Mouse (Mus musculus) MEL (cell line): Measurements from ENCODE around the gene Gm14443.
"Not testable (repeated sequence)": the region's sequence is repeated elsewhere in the genome, so short reads cannot be mapped to it uniquely, and the experiment has no call there.

Experiments
- CTCF ChIP-seq, 3 experiments: IDR thresholded peaks in 2 of 3; conservative IDR thresholded peaks in 1 of 3; 2 replicates each; pipeline ENCODE4 v1.5.1; 2011 to 2012; ENCODE audit warnings: low read length in 3 of 3, low read depth in 2 of 3, mild to moderate bottlenecking in 2 of 3, improper control_type of control experiment in 1 of 3, inconsistent platforms in 1 of 3, mixed read lengths in 1 of 3, moderate library complexity in 1 of 3; ENCODE audit not compliant: control insufficient read depth in 1 of 3, insufficient read depth in 1 of 3, poor library complexity in 1 of 3, severe bottlenecking in 1 of 3
- MXI1 ChIP-seq: IDR thresholded peaks from 2 replicates; pipeline ENCODE4 v1.6.1; 2011; ENCODE audit warnings: mild to moderate bottlenecking, low read depth, low read length, improper control_type of control experiment
- POLR2A ChIP-seq, 2 experiments: IDR thresholded peaks; 2 replicates each; pipeline ENCODE4 v1.6.1; 2011 to 2012; ENCODE audit warnings: low read length in 2 of 2, mild to moderate bottlenecking in 2 of 2, control low read depth in 1 of 2, improper control_type of control experiment in 1 of 2, low read depth in 1 of 2, moderate library complexity in 1 of 2; ENCODE audit not compliant: control insufficient read depth in 1 of 2, insufficient read depth in 1 of 2, poor library complexity in 1 of 2
- USF1 ChIP-seq: IDR thresholded peaks from 2 replicates; pipeline ENCODE4 v1.6.1; 2014; ENCODE audit warnings: low read depth, mild to moderate bottlenecking, inconsistent platforms, low read length, improper control_type of control experiment, moderate library complexity

- not testable (repeated sequence) for TF ChIP-seq MXI1; USF1; POLR2A (IDR thresholded peaks at IDR 0.05; ENCODE audit: control insufficient read depth in 1 of 2, insufficient read depth in 1 of 2, low read depth in 1 of 2, low read length in 2 of 2, poor library complexity in 1 of 2); CTCF (IDR thresholded peaks at IDR 0.05 in 2 of 3, conservative IDR thresholded peaks at IDR 0.05 in 1 of 3; ENCODE audit: control insufficient read depth in 1 of 3, insufficient read depth in 1 of 3, low read depth in 2 of 3, low read length in 3 of 3, poor library complexity in 1 of 3, severe bottlenecking in 1 of 3)
These were observed 3.3 kb upstream of the Gm14443 start for GRCm38 (mm10) chr2:175179008-175179407.
